Mouse (Mus musculus) heart, embryonic 16.5 days (tissue): ENCODE data around the gene Tsc22d2. TPM values are rescaled to one million over a fixed set of nuclear protein-coding genes. Genes with fewer than 3 reads are reported as not detected.
A peak's percentile ranks its signal among the peaks of the same experiment; 100 is the strongest.

Experiments used
- ATAC-seq: fragments of 200-750 bp; cut with Nextera tagmentation; replicated peaks from 2 replicates; pipeline ENCODE4 v1.8.0; 2017; ENCODE audit warnings: moderate number of reproducible peaks; ENCODE audit not compliant: insufficient read depth, low FRiP score; ENCODE audit errors: extremely low read depth
- H3K27ac ChIP-seq: fragments of 300-500 bp; sonication (generic); 2 replicates; pipeline ENCODE4 v1.5.1; 2014; ENCODE audit warnings: mild to moderate bottlenecking, low read length, control low read depth, moderate library complexity
- H3K27me3 ChIP-seq: fragments of 300-500 bp; sonication (generic); 2 replicates; pipeline ENCODE4 v1.6.1; 2014; ENCODE audit warnings: low read length, mixed read lengths; ENCODE audit not compliant: control insufficient read depth, insufficient read depth
- H3K36me3 ChIP-seq: fragments of 300-500 bp; sonication (generic); 2 replicates; pipeline ENCODE4 v1.6.1; 2014; ENCODE audit not compliant: control insufficient read depth, insufficient read depth
- H3K4me1 ChIP-seq: fragments of 300-500 bp; sonication (generic); 2 replicates; pipeline ENCODE4 v1.6.1; 2014; ENCODE audit warnings: low read length, mixed read lengths; ENCODE audit not compliant: control insufficient read depth, insufficient read depth
- H3K4me2 ChIP-seq: fragments of 300-500 bp; sonication (generic); 2 replicates; pipeline ENCODE4 v1.6.1; 2014; ENCODE audit warnings: low read depth, mild to moderate bottlenecking, control low read depth, low read length
- H3K4me3 ChIP-seq: fragments of 300-500 bp; sonication (generic); 2 replicates; pipeline ENCODE4 v1.5.1; 2014; ENCODE audit warnings: mild to moderate bottlenecking, control low read depth, low read length
- H3K9ac ChIP-seq: fragments of 300-500 bp; sonication (generic); 2 replicates; pipeline ENCODE4 v1.6.1; 2014; ENCODE audit warnings: low read length, control low read depth
- H3K9me3 ChIP-seq: fragments of 300-500 bp; sonication (generic); replicated peaks from 2 replicates; pipeline ENCODE4 v1.6.1; 2016; ENCODE audit warnings: low read length; ENCODE audit not compliant: control insufficient read depth
- WGBS: fragments of 180-500 bp; shearing (Covaris S2); extraction: QIAGEN DNeasy Blood & Tissue Kit; methylation state at CpG from one replicate; pipeline ENCODE4 v1.1.7; 2014; 5-methylcytosine and 5-hydroxymethylcytosine counted together
- polyA plus RNA-seq: library from polyadenylated mRNA; unstranded; fragments of >200 nt; fragmentation: Nextera tagmentation; extraction: Ambion mirVana; gene quantifications from 2 replicates; pipeline ENCODE4 v1.2.1, GENCODE M21; 2015

Gene Tsc22d2
- polyA plus RNA-seq, 1 experiment from 2014 or later: 8.7 TPM

- no peak overlapping the region for H3K4me3 ChIP-seq
- WGBS: 43% methylated on average over 1 of the region's 1 CpGs
- H3K9ac ChIP-seq: no peak overlapping the region
- no peaks in the 10 kb centered on the region for H3K36me3 ChIP-seq
- ATAC-seq: no peak
- H3K27me3 ChIP-seq: no peaks in the 10 kb centered on the region
- no peaks in the 10 kb centered on the region for H3K4me1 ChIP-seq
- no peak overlapping the region for H3K27ac ChIP-seq
- no peak overlapping the region for H3K4me2 ChIP-seq
- H3K9me3 ChIP-seq: no peaks in the 10 kb centered on the region
Measured at GRCm38 (mm10) chr3:58385060-58385459, 29.5 kb upstream of the Tsc22d2 start.

- WGBS: 80% methylated on average over 4 of the region's 4 CpGs
- no peak for ATAC-seq
- H3K27ac ChIP-seq: no peak overlapping the region
- H3K4me1 ChIP-seq: peaks cover 5% of the 10 kb centered on the region; the same call in 1 of the 2 replicates
- no peaks in the 10 kb centered on the region for H3K9me3 ChIP-seq
- H3K4me2 ChIP-seq: no peak overlapping the region
- no peak overlapping the region for H3K4me3 ChIP-seq
- H3K9ac ChIP-seq: no peak overlapping the region
- H3K36me3 ChIP-seq: no peaks in the 10 kb centered on the region
- no peaks in the 10 kb centered on the region for H3K27me3 ChIP-seq
Measured at GRCm38 (mm10) chr3:58388731-58389130, 25.8 kb upstream of the Tsc22d2 start.

GRCm38 (mm10) chr3:58398541-58398940 is 16.0 kb upstream of the Tsc22d2 start:
- no peak overlapping the region for H3K9ac ChIP-seq
- H3K4me3 ChIP-seq: no peak overlapping the region
- H3K4me1 ChIP-seq: no peaks in the 10 kb centered on the region
- 50% methylated on average over 5 of the region's 5 CpGs for WGBS
- H3K27me3 ChIP-seq: no peaks in the 10 kb centered on the region
- ATAC-seq: no peak
- no peaks in the 10 kb centered on the region for H3K36me3 ChIP-seq
- no peaks in the 10 kb centered on the region for H3K9me3 ChIP-seq
- no peak overlapping the region for H3K4me2 ChIP-seq
- no peak overlapping the region for H3K27ac ChIP-seq

GRCm38 (mm10) chr3:58399931-58400330 is 14.6 kb upstream of the Tsc22d2 start:
- H3K27me3 ChIP-seq: no peaks in the 10 kb centered on the region
- no peaks in the 10 kb centered on the region for H3K36me3 ChIP-seq
- H3K27ac ChIP-seq: no peak overlapping the region
- no peak overlapping the region for H3K9ac ChIP-seq
- WGBS: 45% methylated on average over 3 of the region's 3 CpGs
- H3K4me3 ChIP-seq: no peak overlapping the region
- no peak overlapping the region for H3K4me2 ChIP-seq
- no peaks in the 10 kb centered on the region for H3K4me1 ChIP-seq
- H3K9me3 ChIP-seq: no peaks in the 10 kb centered on the region
- ATAC-seq: no peak; the same call in 1 of the 2 replicates

GRCm38 (mm10) chr3:58411669-58412068 is 2.8 kb upstream of the Tsc22d2 start:
- Histone ChIP-seq H3K27ac (no peak overlapping the region), H3K27me3 (no peaks in the 10 kb centered on the region), H3K36me3 (no peaks in the 10 kb centered on the region), H3K9me3 (peaks cover 2% of the 10 kb centered on the region; the same call in 1 of the 2 replicates), H3K9ac (no peak overlapping the region), H3K4me3 (no peak overlapping the region), H3K4me1 (peaks cover 5% of the 10 kb centered on the region; the same call in 1 of the 2 replicates), H3K4me2 (no peak overlapping the region)
- ATAC-seq: no peak

GRCm38 (mm10) chr3:58413671-58414070 is 844 bp upstream of the Tsc22d2 start:
- no peaks in the 10 kb centered on the region for H3K27me3 ChIP-seq
- peak overlapping the region; percentile 100 for H3K27ac ChIP-seq
- H3K4me3 ChIP-seq: peak overlapping the region; percentile 77
- H3K4me2 ChIP-seq: peak overlapping the region; percentile 75
- WGBS: 31% methylated on average over 5 of the region's 5 CpGs
- H3K9me3 ChIP-seq: peaks cover 2% of the 10 kb centered on the region; the same call in 1 of the 2 replicates
- H3K36me3 ChIP-seq: no peaks in the 10 kb centered on the region; the same call in 1 of the 2 replicates
- no peak for ATAC-seq
- peaks cover 5% of the 10 kb centered on the region; the same call in 1 of the 2 replicates for H3K4me1 ChIP-seq
- H3K9ac ChIP-seq: peak overlapping the region; percentile 99

- peak overlapping the region; percentile 70 for H3K4me2 ChIP-seq
- H3K4me3 ChIP-seq: peak overlapping the region; percentile 77
- peaks cover 5% of the 10 kb centered on the region; the same call in 1 of the 2 replicates for H3K4me1 ChIP-seq
- H3K36me3 ChIP-seq: no peaks in the 10 kb centered on the region; the same call in 1 of the 2 replicates
- H3K27ac ChIP-seq: peak overlapping the region; percentile 100
- no peaks in the 10 kb centered on the region for H3K27me3 ChIP-seq
- WGBS: under 1% methylated on average over 93 of the region's 113 CpGs
- H3K9ac ChIP-seq: peak overlapping the region; percentile 99
- peaks cover under 1% of the 10 kb centered on the region; the same call in 1 of the 2 replicates for H3K9me3 ChIP-seq
- peak; percentile 61 for ATAC-seq
Measured at GRCm38 (mm10) chr3:58414986-58415883, 720 bp downstream of the Tsc22d2 start.

- peaks cover 5% of the 10 kb centered on the region; the same call in 1 of the 2 replicates for H3K4me1 ChIP-seq
- peak overlapping the region; percentile 70 for H3K4me2 ChIP-seq
- no peaks in the 10 kb centered on the region for H3K9me3 ChIP-seq
- no peaks in the 10 kb centered on the region for H3K27me3 ChIP-seq
- H3K36me3 ChIP-seq: no peaks in the 10 kb centered on the region; the same call in 1 of the 2 replicates
- H3K9ac ChIP-seq: peak overlapping the region; percentile 99
- peak overlapping the region; percentile 77 for H3K4me3 ChIP-seq
- ATAC-seq: peak; percentile 52
- under 1% methylated on average over 84 of the region's 85 CpGs for WGBS
- peak overlapping the region; percentile 100 for H3K27ac ChIP-seq
Measured at GRCm38 (mm10) chr3:58415884-58416725, 1.6 kb downstream of the Tsc22d2 start.
